Mouse (Mus musculus): ENCODE measurements around the gene Dnah11. TPM values are rescaled to one million over a fixed set of nuclear protein-coding genes. Genes with fewer than 3 reads are reported as not detected.

The Dnah11 gene
- total and polyA plus RNA-seq, 2 experiments = 0.12 to 0.18 TPM

DNA sequence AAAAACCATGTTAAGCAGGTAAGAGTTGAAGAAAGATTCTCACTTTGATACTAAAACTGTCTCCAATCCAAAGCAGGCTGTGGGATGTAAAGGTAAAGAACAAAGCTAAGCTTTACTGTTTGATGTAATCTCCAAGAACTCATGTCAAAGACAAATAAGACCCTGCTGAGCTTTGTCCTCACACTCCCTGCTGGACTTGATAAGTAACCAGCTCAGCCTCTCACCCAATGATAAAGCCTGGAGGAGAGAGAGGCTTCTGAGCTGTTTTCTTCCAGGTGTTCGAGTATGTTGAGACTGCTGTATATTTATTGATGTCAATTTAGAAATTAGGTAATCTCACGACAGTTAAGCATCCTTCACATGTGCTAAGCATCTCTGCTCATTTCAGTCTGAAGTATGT, 11.2 kb downstream of the Dnah11 start:
- DNase-seq (ENCODE audit: extremely low read depth, low read depth, low spot score) = no peak
- no peaks in the 10 kb centered on the region for H3K27me3 ChIP-seq (ENCODE audit: control insufficient read depth, insufficient read depth, low read length)
- WGBS = 56% methylated on average over 2 of the region's 2 CpGs
- no peak overlapping the region for H3K4me3 ChIP-seq (ENCODE audit: insufficient read depth, low read depth, low read length)
- no peaks in the 10 kb centered on the region for H3K79me2 ChIP-seq (ENCODE audit: control insufficient read depth, insufficient read depth, low read length)
- H3K36me3 ChIP-seq (ENCODE audit: control insufficient read depth, insufficient read depth, low read length) = no peaks in the 10 kb centered on the region
- TF ChIP-seq POLR2A (IDR thresholded peaks at IDR 0.05; ENCODE audit: extremely low read depth, insufficient read depth, low read length) (no peak), CTCF (IDR thresholded peaks at IDR 0.05; ENCODE audit: low read depth, low read length) (no peak)
- peaks cover 13% of the 10 kb centered on the region for H3K4me1 ChIP-seq (ENCODE audit: control insufficient read depth, insufficient read depth, low read length)
- H3K9ac ChIP-seq (ENCODE audit: low read depth, low read length) = no peak overlapping the region
- no peak overlapping the region for H3K27ac ChIP-seq (replicated peaks; ENCODE audit: insufficient read depth, low read depth, low read length)

DNA sequence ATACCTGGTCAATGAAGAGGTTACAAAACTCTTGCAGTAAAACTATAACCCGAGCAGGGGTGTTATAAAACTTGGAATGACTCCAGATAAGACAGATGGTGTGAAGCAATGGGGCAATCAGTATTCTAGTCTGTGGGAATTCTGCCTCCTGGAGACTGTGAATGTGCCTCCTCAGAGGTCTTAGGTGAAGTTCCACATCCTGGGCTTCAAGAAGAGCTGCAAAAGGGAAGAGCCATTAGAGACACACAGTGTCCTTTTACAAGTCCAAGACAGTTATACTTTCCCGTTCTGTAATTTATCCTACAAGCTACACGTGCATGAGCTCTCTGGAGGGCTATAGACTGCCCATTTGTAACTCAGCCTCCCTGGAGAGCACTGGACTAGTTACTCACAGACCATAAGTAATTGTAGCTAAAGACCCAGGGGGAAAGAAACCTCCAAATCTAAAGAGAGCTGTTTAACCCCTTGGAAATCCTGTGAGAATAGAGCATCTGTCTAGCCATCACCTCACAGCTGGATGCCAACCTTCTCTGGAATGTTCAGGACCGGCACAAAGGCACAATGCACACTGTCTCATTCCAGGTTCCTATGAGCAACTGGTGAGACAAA, 11.9 kb downstream of the Dnah11 start:
- Histone ChIP-seq H3K79me2 (ENCODE audit: control insufficient read depth, insufficient read depth, low read length) (no peaks in the 10 kb centered on the region), H3K4me1 (ENCODE audit: control insufficient read depth, insufficient read depth, low read length) (peaks cover 13% of the 10 kb centered on the region), H3K27me3 (ENCODE audit: control insufficient read depth, insufficient read depth, low read length) (no peaks in the 10 kb centered on the region), H3K9ac (ENCODE audit: low read depth, low read length) (no peak overlapping the region), H3K4me3 (ENCODE audit: insufficient read depth, low read depth, low read length) (no peak overlapping the region; the same call in 1 of the 2 replicates), H3K27ac (replicated peaks; ENCODE audit: insufficient read depth, low read depth, low read length) (no peak overlapping the region), H3K36me3 (ENCODE audit: control insufficient read depth, insufficient read depth, low read length) (no peaks in the 10 kb centered on the region)
- TF ChIP-seq POLR2A (IDR thresholded peaks at IDR 0.05; ENCODE audit: extremely low read depth, insufficient read depth, low read length) (no peak), CTCF (IDR thresholded peaks at IDR 0.05; ENCODE audit: low read depth, low read length) (no peak)
- WGBS = 14% methylated on average over 4 of the region's 4 CpGs
- DNase-seq (ENCODE audit: extremely low read depth, low read depth, low spot score) = peak; percentile 90

DNA sequence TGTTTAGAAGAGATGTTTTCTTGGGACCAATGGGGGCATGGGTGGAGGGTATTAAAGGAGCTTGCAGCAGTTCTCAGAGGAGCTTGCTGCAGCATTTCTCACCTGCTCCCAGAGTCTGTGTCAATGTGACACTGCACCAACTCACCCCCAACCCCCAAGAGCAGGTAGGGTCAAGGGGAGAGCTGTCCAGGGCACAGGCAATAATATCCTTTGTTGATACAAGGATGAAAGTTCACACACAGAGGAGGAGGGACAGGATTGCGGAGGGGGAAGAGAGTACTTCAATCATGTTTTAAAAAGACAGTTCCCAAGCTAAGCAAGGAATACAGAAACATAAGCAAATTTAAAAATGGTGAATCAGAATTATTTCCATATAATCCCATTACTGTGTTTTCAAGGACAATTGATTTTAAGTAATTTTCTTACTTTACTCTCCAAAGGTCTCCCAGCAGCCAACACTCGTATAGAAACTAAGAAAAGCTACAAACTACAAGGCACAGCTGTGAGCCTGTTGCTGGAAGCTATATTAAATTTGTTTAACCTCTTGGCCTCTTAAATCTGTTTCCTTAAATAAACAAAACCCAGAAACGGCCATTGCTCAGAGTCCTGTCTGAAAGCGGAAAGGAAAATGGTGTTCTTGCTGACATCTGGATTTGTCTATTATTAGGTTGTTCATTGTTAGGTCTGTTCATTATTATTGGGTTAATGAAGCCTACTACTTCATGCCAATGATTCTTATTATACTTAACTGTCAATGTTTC, 12.5 kb downstream of the Dnah11 start:
- TF ChIP-seq CTCF (IDR thresholded peaks at IDR 0.05; ENCODE audit: low read depth, low read length) = no peak
- no peak for TF ChIP-seq POLR2A (IDR thresholded peaks at IDR 0.05; ENCODE audit: extremely low read depth, insufficient read depth, low read length)
- Histone ChIP-seq H3K4me3 (ENCODE audit: insufficient read depth, low read depth, low read length) (no peak overlapping the region; the same call in 1 of the 2 replicates), H3K79me2 (ENCODE audit: control insufficient read depth, insufficient read depth, low read length) (no peaks in the 10 kb centered on the region), H3K9ac (ENCODE audit: low read depth, low read length) (no peak overlapping the region), H3K27ac (replicated peaks; ENCODE audit: insufficient read depth, low read depth, low read length) (no peak overlapping the region), H3K36me3 (ENCODE audit: control insufficient read depth, insufficient read depth, low read length) (no peaks in the 10 kb centered on the region), H3K4me1 (ENCODE audit: control insufficient read depth, insufficient read depth, low read length) (peaks cover 13% of the 10 kb centered on the region), H3K27me3 (ENCODE audit: control insufficient read depth, insufficient read depth, low read length) (no peaks in the 10 kb centered on the region)
- WGBS = 6% methylated on average over 4 of the region's 4 CpGs
- peak; percentile 93 for DNase-seq (ENCODE audit: extremely low read depth, low read depth, low spot score)

- H3K4me1 ChIP-seq (ENCODE audit: control insufficient read depth, insufficient read depth, low read length) = peaks cover 13% of the 10 kb centered on the region
- H3K36me3 ChIP-seq (ENCODE audit: control insufficient read depth, insufficient read depth, low read length) = no peaks in the 10 kb centered on the region
- H3K9ac ChIP-seq (ENCODE audit: low read depth, low read length) = no peak overlapping the region
- H3K27me3 ChIP-seq (ENCODE audit: control insufficient read depth, insufficient read depth, low read length) = no peaks in the 10 kb centered on the region
- no peak for TF ChIP-seq POLR2A (IDR thresholded peaks at IDR 0.05; ENCODE audit: extremely low read depth, insufficient read depth, low read length)
- TF ChIP-seq CTCF (IDR thresholded peaks at IDR 0.05; ENCODE audit: low read depth, low read length) = no peak
- no peak for DNase-seq (ENCODE audit: extremely low read depth, low read depth, low spot score)
- H3K4me3 ChIP-seq (ENCODE audit: insufficient read depth, low read depth, low read length) = no peak overlapping the region
- no peaks in the 10 kb centered on the region for H3K79me2 ChIP-seq (ENCODE audit: control insufficient read depth, insufficient read depth, low read length)
- WGBS = 95% methylated on average over 1 of the region's 1 CpGs
- H3K27ac ChIP-seq (replicated peaks; ENCODE audit: insufficient read depth, low read depth, low read length) = no peak overlapping the region
These were observed 14.1 kb downstream of the Dnah11 start for GRCm38 (mm10) chr12:118184731-118185130.

DNA sequence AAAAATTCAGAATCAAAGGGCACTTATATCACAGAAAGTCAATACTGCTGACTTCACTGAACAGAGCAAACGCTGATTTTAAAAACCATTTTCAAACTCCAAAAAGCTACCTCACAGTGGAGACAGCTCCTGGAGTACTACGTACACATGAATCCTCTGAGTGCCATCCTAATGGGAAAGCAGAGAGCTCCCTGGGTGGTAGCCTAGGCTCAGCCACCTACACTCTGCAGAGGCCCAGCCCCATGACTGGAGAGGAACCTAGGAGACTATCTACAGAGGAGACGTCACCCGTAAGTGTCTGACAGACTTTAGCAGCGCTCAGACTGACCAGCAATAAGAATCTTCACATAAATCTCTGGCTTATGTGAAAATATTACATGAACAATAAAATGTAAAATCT, 21.1 kb downstream of the Dnah11 start:
- no peak overlapping the region for H3K9ac ChIP-seq (ENCODE audit: low read depth, low read length)
- TF ChIP-seq POLR2A (IDR thresholded peaks at IDR 0.05; ENCODE audit: extremely low read depth, insufficient read depth, low read length) = no peak
- TF ChIP-seq CTCF (IDR thresholded peaks at IDR 0.05; ENCODE audit: low read depth, low read length) = no peak
- 94% methylated on average over 5 of the region's 5 CpGs for WGBS
- no peaks in the 10 kb centered on the region for H3K79me2 ChIP-seq (ENCODE audit: control insufficient read depth, insufficient read depth, low read length)
- H3K36me3 ChIP-seq (ENCODE audit: control insufficient read depth, insufficient read depth, low read length) = no peaks in the 10 kb centered on the region
- no peak overlapping the region for H3K27ac ChIP-seq (replicated peaks; ENCODE audit: insufficient read depth, low read depth, low read length)
- no peak for DNase-seq (ENCODE audit: extremely low read depth, low read depth, low spot score)
- H3K4me3 ChIP-seq (ENCODE audit: insufficient read depth, low read depth, low read length) = no peak overlapping the region
- H3K4me1 ChIP-seq (ENCODE audit: control insufficient read depth, insufficient read depth, low read length) = no peaks in the 10 kb centered on the region
- H3K27me3 ChIP-seq (ENCODE audit: control insufficient read depth, insufficient read depth, low read length) = no peaks in the 10 kb centered on the region

DNA sequence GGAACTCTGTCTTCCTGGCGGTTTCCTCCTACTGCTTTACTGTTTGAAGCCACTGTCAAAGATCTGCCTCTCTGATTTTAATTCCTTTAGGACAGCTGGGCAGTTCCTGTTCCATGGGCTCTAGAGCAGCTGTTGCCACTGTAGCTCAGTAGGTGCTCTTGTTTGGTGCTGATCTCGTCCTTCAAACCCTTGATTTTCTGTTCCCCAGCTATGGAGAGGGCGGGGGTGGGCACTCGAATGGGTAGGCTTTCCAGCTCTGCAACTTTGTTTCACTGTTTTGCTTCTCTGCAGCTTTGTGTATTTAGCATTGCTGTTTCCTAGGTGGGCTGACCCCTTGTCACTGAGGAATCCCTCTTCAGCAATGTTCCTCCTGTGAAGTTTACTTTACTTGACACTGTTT, 34.1 kb downstream of the Dnah11 start:
- H3K4me1 ChIP-seq (ENCODE audit: control insufficient read depth, insufficient read depth, low read length) = no peaks in the 10 kb centered on the region
- no peak for TF ChIP-seq CTCF (IDR thresholded peaks at IDR 0.05; ENCODE audit: low read depth, low read length)
- TF ChIP-seq POLR2A (IDR thresholded peaks at IDR 0.05; ENCODE audit: extremely low read depth, insufficient read depth, low read length) = no peak
- 68% methylated on average over 4 of the region's 4 CpGs for WGBS
- H3K4me3 ChIP-seq (ENCODE audit: insufficient read depth, low read depth, low read length) = no peak overlapping the region
- no peak overlapping the region for H3K27ac ChIP-seq (replicated peaks; ENCODE audit: insufficient read depth, low read depth, low read length)
- no peaks in the 10 kb centered on the region for H3K27me3 ChIP-seq (ENCODE audit: control insufficient read depth, insufficient read depth, low read length)
- no peaks in the 10 kb centered on the region for H3K36me3 ChIP-seq (ENCODE audit: control insufficient read depth, insufficient read depth, low read length)
- H3K9ac ChIP-seq (ENCODE audit: low read depth, low read length) = no peak overlapping the region
- DNase-seq (ENCODE audit: extremely low read depth, low read depth, low spot score) = no peak
- no peaks in the 10 kb centered on the region for H3K79me2 ChIP-seq (ENCODE audit: control insufficient read depth, insufficient read depth, low read length)

Data from liver, adult 2 months (tissue).